Mouse (Mus musculus): ENCODE measurements around the gene Mrpl1. TPM values are rescaled to one million over a fixed set of nuclear protein-coding genes. Genes with fewer than 3 reads are reported as not detected.
A peak's percentile ranks its signal among the peaks of the same experiment; 100 is the strongest.

Mrpl1 gene
- polyA plus RNA-seq, 1 experiment from 2014 or later: 29.7 TPM

DNA sequence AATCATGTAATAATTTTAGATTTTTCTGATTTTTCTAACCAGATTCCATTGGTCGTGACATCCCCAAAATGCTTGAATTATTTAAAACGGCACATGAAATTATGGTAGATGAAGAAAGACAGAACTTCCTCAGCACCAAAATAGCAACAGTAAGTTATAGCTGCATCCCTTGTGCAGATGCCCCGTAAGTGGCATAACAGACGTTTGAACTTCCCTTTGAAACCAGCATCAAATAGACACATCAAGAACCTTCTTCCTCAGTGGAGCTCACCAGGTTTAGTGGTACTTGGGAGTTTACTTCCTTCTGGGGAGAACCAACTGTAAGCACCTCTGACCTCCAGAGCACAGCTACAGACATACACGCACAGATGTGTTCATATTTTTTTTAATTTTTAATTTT, 29.5 kb downstream of the Mrpl1 start:
- DNase-seq (ENCODE audit: low spot score) (no peak), ATAC-seq (replicated peaks; ENCODE audit: insufficient number of reproducible peaks, low FRiP score, low TSS enrichment, low read depth) (no peak)
- no peaks in the 10 kb centered on the region for H3K27me3 ChIP-seq (ENCODE audit: control insufficient read depth, insufficient read depth, low read length)
- H3K9ac ChIP-seq (replicated peaks; ENCODE audit: low read length): no peak overlapping the region
- H3K9me3 ChIP-seq (replicated peaks; ENCODE audit: control insufficient read depth, low read length): no peaks in the 10 kb centered on the region
- no peak overlapping the region for H3K4me3 ChIP-seq (ENCODE audit: low read depth, low read length)
- no peaks in the 10 kb centered on the region; the same call in 1 of the 2 replicates for H3K36me3 ChIP-seq (replicated peaks; ENCODE audit: control insufficient read depth, insufficient read depth, low read depth, low read length)
- H3K4me2 ChIP-seq (ENCODE audit: low read depth, low read length): no peak overlapping the region
- H3K27ac ChIP-seq (replicated peaks; ENCODE audit: low read depth, low read length): no peak overlapping the region
- no peaks in the 10 kb centered on the region for H3K4me1 ChIP-seq (ENCODE audit: control insufficient read depth, insufficient read depth, low read length)
- WGBS: 94% methylated on average over 5 of the region's 5 CpGs

DNA sequence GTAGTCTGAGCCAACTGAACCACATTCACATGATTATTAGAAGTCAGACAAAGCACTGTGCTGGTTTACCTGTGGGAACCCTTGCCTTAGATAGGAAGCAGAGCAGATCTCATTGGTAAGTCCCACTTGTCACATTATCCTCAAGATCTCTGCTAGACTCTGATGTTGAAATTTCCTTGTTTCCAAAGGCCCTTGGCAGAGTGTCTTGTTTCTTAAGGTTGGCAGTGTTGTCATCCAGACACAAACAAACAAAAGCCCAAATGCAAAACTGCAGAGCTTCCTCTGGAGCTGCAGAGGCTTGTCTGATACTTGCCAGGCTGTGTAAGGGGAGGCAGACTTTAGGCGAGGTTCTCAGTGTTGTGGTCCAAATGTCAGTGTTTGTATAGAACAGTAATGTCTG, 31.6 kb downstream of the Mrpl1 start:
- no peak overlapping the region for H3K9ac ChIP-seq (replicated peaks; ENCODE audit: low read length)
- no peaks in the 10 kb centered on the region for H3K9me3 ChIP-seq (replicated peaks; ENCODE audit: control insufficient read depth, low read length)
- H3K4me3 ChIP-seq (ENCODE audit: low read depth, low read length): no peak overlapping the region
- no peaks in the 10 kb centered on the region for H3K4me1 ChIP-seq (ENCODE audit: control insufficient read depth, insufficient read depth, low read length)
- H3K27me3 ChIP-seq (ENCODE audit: control insufficient read depth, insufficient read depth, low read length): no peaks in the 10 kb centered on the region
- H3K4me2 ChIP-seq (ENCODE audit: low read depth, low read length): no peak overlapping the region
- 80% methylated on average over 1 of the region's 1 CpGs for WGBS
- no peak for ATAC-seq (replicated peaks; ENCODE audit: insufficient number of reproducible peaks, low FRiP score, low TSS enrichment, low read depth)
- no peak for DNase-seq (ENCODE audit: low spot score)
- H3K27ac ChIP-seq (replicated peaks; ENCODE audit: low read depth, low read length): no peak overlapping the region
- no peaks in the 10 kb centered on the region; the same call in 1 of the 2 replicates for H3K36me3 ChIP-seq (replicated peaks; ENCODE audit: control insufficient read depth, insufficient read depth, low read depth, low read length)

GRCm38 (mm10) chr5:96244511-96244910, 35.2 kb downstream of the Mrpl1 start:
- no peak overlapping the region for H3K4me2 ChIP-seq (ENCODE audit: low read depth, low read length)
- 52% methylated on average over 1 of the region's 1 CpGs for WGBS
- DNase-seq (ENCODE audit: low spot score): no peak

DNA sequence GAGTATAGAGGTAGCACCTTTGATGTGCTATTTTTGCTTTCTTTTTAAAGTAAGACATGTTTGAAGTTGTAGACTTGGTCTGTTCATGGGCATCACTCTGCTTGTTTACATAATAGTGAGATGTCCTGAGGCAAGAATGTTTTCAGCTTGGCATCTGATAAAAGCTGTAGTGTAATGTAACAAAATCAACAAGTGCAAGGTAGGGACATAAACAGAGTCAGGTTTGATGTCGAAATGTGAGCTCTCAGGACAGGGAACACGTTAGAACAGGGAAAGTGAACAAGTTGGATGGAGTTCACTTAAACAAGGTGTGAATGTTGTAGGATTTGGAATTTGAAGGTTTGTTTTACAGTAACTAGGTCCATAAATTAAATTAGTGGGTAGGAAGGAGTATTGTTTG, 44.7 kb downstream of the Mrpl1 start:
- Histone ChIP-seq H3K4me2 (ENCODE audit: low read depth, low read length) (no peak overlapping the region), H3K4me1 (ENCODE audit: control insufficient read depth, insufficient read depth, low read length) (no peaks in the 10 kb centered on the region), H3K9ac (replicated peaks; ENCODE audit: low read length) (no peak overlapping the region), H3K27ac (replicated peaks; ENCODE audit: low read depth, low read length) (no peak overlapping the region), H3K9me3 (replicated peaks; ENCODE audit: control insufficient read depth, low read length) (no peaks in the 10 kb centered on the region), H3K27me3 (ENCODE audit: control insufficient read depth, insufficient read depth, low read length) (no peaks in the 10 kb centered on the region), H3K4me3 (ENCODE audit: low read depth, low read length) (no peak overlapping the region), H3K36me3 (replicated peaks; ENCODE audit: control insufficient read depth, insufficient read depth, low read depth, low read length) (no peaks in the 10 kb centered on the region)
- ATAC-seq (replicated peaks; ENCODE audit: insufficient number of reproducible peaks, low FRiP score, low TSS enrichment, low read depth) (no peak), DNase-seq (ENCODE audit: low spot score) (peak; percentile 5)
- 63% methylated on average over 2 of the region's 2 CpGs for WGBS

More at GRCm38 (mm10) chr5:96244511-96244910, 35.2 kb downstream of the Mrpl1 start:
- Histone ChIP-seq H3K27ac (replicated peaks; ENCODE audit: low read depth, low read length) (no peak overlapping the region), H3K9me3 (replicated peaks; ENCODE audit: control insufficient read depth, low read length) (no peaks in the 10 kb centered on the region), H3K27me3 (ENCODE audit: control insufficient read depth, insufficient read depth, low read length) (no peaks in the 10 kb centered on the region), H3K9ac (replicated peaks; ENCODE audit: low read length) (no peak overlapping the region), H3K36me3 (replicated peaks; ENCODE audit: control insufficient read depth, insufficient read depth, low read depth, low read length) (no peaks in the 10 kb centered on the region), H3K4me1 (ENCODE audit: control insufficient read depth, insufficient read depth, low read length) (no peaks in the 10 kb centered on the region), H3K4me3 (ENCODE audit: low read depth, low read length) (no peak overlapping the region)
- no peak for ATAC-seq (replicated peaks; ENCODE audit: insufficient number of reproducible peaks, low FRiP score, low TSS enrichment, low read depth)

- no peaks in the 10 kb centered on the region for H3K4me1 ChIP-seq (ENCODE audit: control insufficient read depth, insufficient read depth, low read length)
- no peak overlapping the region for H3K9ac ChIP-seq (replicated peaks; ENCODE audit: low read length)
- no peaks in the 10 kb centered on the region for H3K27me3 ChIP-seq (ENCODE audit: control insufficient read depth, insufficient read depth, low read length)
- DNase-seq (ENCODE audit: low spot score): no peak
- no peak overlapping the region for H3K27ac ChIP-seq (replicated peaks; ENCODE audit: low read depth, low read length)
- no peaks in the 10 kb centered on the region for H3K9me3 ChIP-seq (replicated peaks; ENCODE audit: control insufficient read depth, low read length)
- no peak overlapping the region for H3K4me3 ChIP-seq (ENCODE audit: low read depth, low read length)
- H3K36me3 ChIP-seq (replicated peaks; ENCODE audit: control insufficient read depth, insufficient read depth, low read depth, low read length): no peaks in the 10 kb centered on the region
- ATAC-seq (replicated peaks; ENCODE audit: insufficient number of reproducible peaks, low FRiP score, low TSS enrichment, low read depth): no peak
- H3K4me2 ChIP-seq (ENCODE audit: low read depth, low read length): no peak overlapping the region
- 88% methylated on average over 3 of the region's 3 CpGs for WGBS
Measured at GRCm38 (mm10) chr5:96255166-96255565, 45.9 kb downstream of the Mrpl1 start.

DNA sequence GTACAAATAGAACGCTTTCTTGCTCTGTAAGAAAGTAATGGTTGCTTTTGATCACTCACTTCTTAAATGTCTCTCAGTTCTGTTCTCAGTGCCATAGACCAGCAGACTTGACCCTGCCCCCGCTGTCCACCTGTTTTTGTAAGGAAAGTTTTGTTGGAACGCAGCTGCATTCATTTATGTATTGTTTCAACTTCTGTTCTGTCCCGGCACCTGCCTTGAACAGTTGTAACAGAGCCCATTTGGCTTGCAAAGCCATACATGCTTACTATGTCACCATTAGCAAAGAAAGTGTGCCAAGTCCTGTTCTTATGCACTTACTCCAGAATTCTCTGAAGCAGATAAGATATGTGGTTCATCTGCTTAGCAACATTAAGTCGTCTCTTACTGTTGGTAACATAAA, 48.9 kb downstream of the Mrpl1 start:
- Histone ChIP-seq H3K4me3 (ENCODE audit: low read depth, low read length) (no peak overlapping the region), H3K36me3 (replicated peaks; ENCODE audit: control insufficient read depth, insufficient read depth, low read depth, low read length) (no peaks in the 10 kb centered on the region), H3K9ac (replicated peaks; ENCODE audit: low read length) (no peak overlapping the region), H3K4me1 (ENCODE audit: control insufficient read depth, insufficient read depth, low read length) (no peaks in the 10 kb centered on the region), H3K4me2 (ENCODE audit: low read depth, low read length) (no peak overlapping the region), H3K27me3 (ENCODE audit: control insufficient read depth, insufficient read depth, low read length) (no peaks in the 10 kb centered on the region), H3K27ac (replicated peaks; ENCODE audit: low read depth, low read length) (no peak overlapping the region), H3K9me3 (replicated peaks; ENCODE audit: control insufficient read depth, low read length) (no peaks in the 10 kb centered on the region)
- no peak for ATAC-seq (replicated peaks; ENCODE audit: insufficient number of reproducible peaks, low FRiP score, low TSS enrichment, low read depth)
- WGBS: 85% methylated on average over 5 of the region's 5 CpGs
- DNase-seq (ENCODE audit: low spot score): no peak

DNA sequence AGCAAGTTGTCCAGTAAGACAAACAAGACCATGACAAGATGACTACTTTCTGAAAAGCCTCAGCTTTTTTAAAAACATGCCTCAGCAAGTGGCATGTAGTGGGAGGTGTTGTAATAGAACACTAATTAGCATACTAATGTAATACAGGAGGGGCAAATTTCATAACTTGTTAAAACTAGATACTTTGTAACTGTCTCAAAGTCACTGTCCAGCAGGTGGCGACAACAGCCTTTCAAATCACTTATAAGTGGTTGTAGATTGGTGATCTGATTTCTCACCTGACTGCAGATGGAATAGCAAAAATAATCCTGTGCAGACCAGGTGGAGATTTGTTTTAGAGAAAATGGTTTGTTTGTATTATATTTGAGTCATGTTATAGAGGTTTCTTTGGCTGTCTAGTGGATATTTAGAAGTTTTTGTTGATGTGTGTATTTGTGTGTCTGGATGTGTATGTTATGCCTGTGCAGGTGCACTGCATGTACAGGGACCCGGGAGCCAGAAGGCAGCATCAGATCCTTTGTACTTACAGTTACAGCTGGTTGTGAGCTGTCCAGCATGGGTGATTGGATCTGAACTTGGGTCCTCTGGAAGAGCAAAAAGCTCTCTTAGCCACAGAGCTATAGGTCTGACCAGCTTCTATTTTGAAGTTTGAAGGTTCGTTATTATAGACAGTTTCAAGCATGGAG, 57.9 kb downstream of the Mrpl1 start:
- Histone ChIP-seq H3K27me3 (ENCODE audit: control insufficient read depth, insufficient read depth, low read length) (no peaks in the 10 kb centered on the region), H3K36me3 (replicated peaks; ENCODE audit: control insufficient read depth, insufficient read depth, low read depth, low read length) (0 out of 2 replicates have a peak, but pooled peaks cover 3% of the 10 kb centered on the region), H3K4me3 (ENCODE audit: low read depth, low read length) (no peak overlapping the region), H3K27ac (replicated peaks; ENCODE audit: low read depth, low read length) (no peak overlapping the region), H3K4me2 (ENCODE audit: low read depth, low read length) (no peak overlapping the region), H3K4me1 (ENCODE audit: control insufficient read depth, insufficient read depth, low read length) (no peaks in the 10 kb centered on the region), H3K9ac (replicated peaks; ENCODE audit: low read length) (no peak overlapping the region), H3K9me3 (replicated peaks; ENCODE audit: control insufficient read depth, low read length) (no peaks in the 10 kb centered on the region)
- DNase-seq (ENCODE audit: low spot score): peak; percentile 82
- 59% methylated on average over 3 of the region's 3 CpGs for WGBS
- no peak for ATAC-seq (replicated peaks; ENCODE audit: insufficient number of reproducible peaks, low FRiP score, low TSS enrichment, low read depth)

DNA sequence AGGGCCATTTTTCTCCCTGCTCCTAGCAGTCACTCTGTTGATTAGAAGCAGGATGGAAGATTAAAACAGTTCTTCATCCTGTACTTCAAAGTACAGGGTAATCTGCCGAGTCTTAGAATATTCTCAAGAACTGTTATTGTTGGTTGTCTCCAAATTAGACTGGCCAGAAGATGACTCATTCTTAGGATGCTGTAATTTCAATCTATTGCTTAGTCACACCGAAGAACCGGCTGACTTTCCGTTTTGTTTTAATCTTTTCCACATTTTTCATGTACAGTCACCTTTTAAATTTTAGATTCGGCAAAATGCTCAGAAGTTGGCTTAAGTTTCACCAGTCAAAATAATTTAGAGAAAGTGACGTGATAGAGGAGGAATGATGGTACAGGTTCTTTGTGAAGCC, 61.8 kb downstream of the Mrpl1 start:
- no peaks in the 10 kb centered on the region for H3K27me3 ChIP-seq (ENCODE audit: control insufficient read depth, insufficient read depth, low read length)
- 84% methylated on average over 6 of the region's 6 CpGs for WGBS
- no peaks in the 10 kb centered on the region for H3K4me1 ChIP-seq (ENCODE audit: control insufficient read depth, insufficient read depth, low read length)
- ATAC-seq (replicated peaks; ENCODE audit: insufficient number of reproducible peaks, low FRiP score, low TSS enrichment, low read depth) (no peak), DNase-seq (ENCODE audit: low spot score) (no peak)
- H3K36me3 ChIP-seq (replicated peaks; ENCODE audit: control insufficient read depth, insufficient read depth, low read depth, low read length): no peaks in the 10 kb centered on the region
- H3K9me3 ChIP-seq (replicated peaks; ENCODE audit: control insufficient read depth, low read length): no peaks in the 10 kb centered on the region
- H3K4me3 ChIP-seq (ENCODE audit: low read depth, low read length): no peak overlapping the region
- no peak overlapping the region for H3K9ac ChIP-seq (replicated peaks; ENCODE audit: low read length)
- no peak overlapping the region for H3K27ac ChIP-seq (replicated peaks; ENCODE audit: low read depth, low read length)
- no peak overlapping the region for H3K4me2 ChIP-seq (ENCODE audit: low read depth, low read length)

Data from embryonic facial prominence, embryonic 11.5 days (tissue).